In genomic region chr5:37952096-37952495, GRCm38 (mm10) we compare ENCODE assay signal across 10 mouse cellular contexts.
DNase-seq lines count a peak whose midpoint lies in the region; ATAC-seq and TF ChIP-seq lines count a peak whose summit lies in the region.
"Had no signal": no experiment of that assay in that cellular context is flagged by ENCODE, and none has a peak within 500 bp of the region (broad histone marks: within the 10 kb centered on the region; RNA-seq: fewer than 3 reads in every experiment).

No protein-coding gene starts in this region.

- H3K4me3 ChIP-seq in liver, postnatal 0 days (ENCODE audit: low read depth, low read length): no peak overlapping the region
- H3K4me3 ChIP-seq: heart, embryonic 10.5 days; neural tube, embryonic 12.5 days had no signal

- TF ChIP-seq EP300 in liver, postnatal 0 days (IDR thresholded peaks at IDR 0.05; ENCODE audit: low read depth): no peak

- no peaks in the 10 kb centered on the region for H3K4me1 ChIP-seq in liver, postnatal 0 days (ENCODE audit: insufficient read depth)
- H3K4me1 ChIP-seq: heart, embryonic 10.5 days; neural tube, embryonic 12.5 days had no signal

- TF ChIP-seq CTCF in liver, postnatal 0 days (IDR thresholded peaks at IDR 0.05; ENCODE audit: low read depth): peak; percentile 52

- no peak overlapping the region for H3K4me2 ChIP-seq in liver, postnatal 0 days (ENCODE audit: low read depth, low read length)
- H3K4me2 ChIP-seq: neural tube, embryonic 12.5 days had no signal

- H3K36me3 ChIP-seq in liver, postnatal 0 days (replicated peaks; ENCODE audit: insufficient read depth, low read length): no peaks in the 10 kb centered on the region
- H3K36me3 ChIP-seq: heart, embryonic 10.5 days; neural tube, embryonic 12.5 days had no signal

- ATAC-seq in liver, postnatal 0 days: no peak
- no peak for ATAC-seq in frontal cortex, adult (ENCODE audit: low TSS enrichment)

- H3K9me3 ChIP-seq in liver, postnatal 0 days (ENCODE audit: low read length): no peaks in the 10 kb centered on the region
- H3K9me3 ChIP-seq: heart, embryonic 10.5 days; neural tube, embryonic 12.5 days had no signal

- no peak overlapping the region for H3K9ac ChIP-seq in liver, postnatal 0 days (replicated peaks)
- H3K9ac ChIP-seq: neural tube, embryonic 12.5 days had no signal

- no peak overlapping the region for H3K27ac ChIP-seq in liver, postnatal 0 days (ENCODE audit: low read depth)
- H3K27ac ChIP-seq: heart, embryonic 10.5 days; neural tube, embryonic 12.5 days had no signal

- H3K27me3 ChIP-seq in liver, postnatal 0 days (ENCODE audit: insufficient read depth, low read length): no peaks in the 10 kb centered on the region
- H3K27me3 ChIP-seq: neural tube, embryonic 12.5 days had no signal

- DNase-seq in cerebellum, adult 18-20 months: peak; percentile 10 to 36
- no peak for DNase-seq in cerebellum, adult 9-11 months
- peak; percentile 19 for DNase-seq in liver, postnatal 0 days
- DNase-seq in liver (no peak), MN1 (ENCODE audit: low spot score) (no peak)
- DNase-seq in c-Kit-positive CD71-negative TER-119-negative erythroid progenitor cells, embryonic 14.5 days (ENCODE audit: low read depth): peak; percentile 1
- peak; percentile 27 to 39 for DNase-seq in layer of hippocampus, postnatal 10 days (ENCODE audit: low spot score in 2 of 2)

- WGBS in liver, postnatal 0 days (ENCODE audit: insufficient replicate concordance): 3% methylated on average over 1 of the region's 1 CpGs

Comparison
In these comparisons a context has a peak if more than half of its experiments do, and no peak if none do; other contexts are left out.
1. DNase-seq: peak in cerebellum, adult 18-20 months (2 of 2), liver, postnatal 0 days (single experiment), c-Kit-positive CD71-negative TER-119-negative erythroid progenitor cells, embryonic 14.5 days (single experiment) and layer of hippocampus, postnatal 10 days (2 of 2); none in cerebellum, adult 9-11 months (single experiment), liver (single experiment) and MN1 (single experiment).